Mouse (Mus musculus): Measurements from ENCODE around the gene Aprt. TPM values are rescaled to one million over a fixed set of nuclear protein-coding genes. Genes with fewer than 3 reads are reported as not detected.

Gene Aprt
- polyA plus RNA-seq (2017; shearing (Covaris generic)) = 100 to 1,000 TPM; 163 to 203 TPM

GRCm38 (mm10) chr8:122576648-122577022 is at the start of gene Aprt:
TSS of gene Aprt (minus strand) at chr8:122576909.

GRCm38 (mm10) chr8:122622727-122623126 is 46.0 kb upstream of the Aprt start, which contains the start of gene Pabpn1l:
TSS of gene Pabpn1l (minus strand) at chr8:122622739.

GRCm38 (mm10) chr8:122611295-122612133 is 34.8 kb upstream of the Aprt start, which contains the start of the genes Galns and Trappc2l:
TSS of gene Galns (minus strand) at chr8:122611463.
TSS of gene Trappc2l (plus strand) at chr8:122611640.

GRCm38 (mm10) chr8:122567361-122568108 is 9.2 kb downstream of the Aprt start, which contains the start of gene Cdt1:
TSS of gene Cdt1 (plus strand) at chr8:122568015.

GRCm38 (mm10) chr8:122551265-122552051 is 25.3 kb downstream of the Aprt start, which contains the start of gene Piezo1:
TSS of gene Piezo1 (minus strand) at chr8:122551329.

Other genes with a start within 250 kb of the Aprt start
- not detected for gene Trhr2, start 216.2 kb downstream of the Aprt start, polyA plus RNA-seq (2017; shearing (Covaris generic))
- 10 to 100 TPM; 42.5 to 46.0 TPM for gene Zc3h18, start 200.3 kb downstream of the Aprt start, polyA plus RNA-seq (2017; shearing (Covaris generic))
- under 1 TPM; 0.30 to 0.81 TPM for gene Il17c, start 154.9 kb downstream of the Aprt start, polyA plus RNA-seq (2017; shearing (Covaris generic))
- gene Cyba, start 144.0 kb downstream of the Aprt start, polyA plus RNA-seq (2017; shearing (Covaris generic)) = 100 to 1,000 TPM; 685 to 812 TPM
- gene Mvd, start 133.5 kb downstream of the Aprt start, polyA plus RNA-seq (2017; shearing (Covaris generic)) = 10 to 100 TPM; 15.8 to 17.2 TPM
- gene Snai3, start 116.2 kb downstream of the Aprt start, polyA plus RNA-seq (2017; shearing (Covaris generic)) = 1 to 10 TPM; 2.9 to 8.2 TPM
- 100 to 1,000 TPM; 121 to 181 TPM for gene Rnf166, start 100.8 kb downstream of the Aprt start, polyA plus RNA-seq (2017; shearing (Covaris generic))
- gene Ctu2, start 100.8 kb downstream of the Aprt start, polyA plus RNA-seq (2017; shearing (Covaris generic)) = 10 to 100 TPM; 66.2 to 79.8 TPM
- 10 to 100 TPM; 19.2 to 23.6 TPM for gene Piezo1, start 25.6 kb downstream of the Aprt start, polyA plus RNA-seq (2017; shearing (Covaris generic))
- 10 to 100 TPM; 18.5 to 27.4 TPM for gene Cdt1, start 8.9 kb downstream of the Aprt start, polyA plus RNA-seq (2017; shearing (Covaris generic))
- gene Galns, start 34.6 kb upstream of the Aprt start, polyA plus RNA-seq (2017; shearing (Covaris generic)) = 10 to 100 TPM; 12.3 to 15.3 TPM
- 10 to 100 TPM; 46.9 to 49.5 TPM for gene Trappc2l, start 34.7 kb upstream of the Aprt start, polyA plus RNA-seq (2017; shearing (Covaris generic))
- not detected for gene Pabpn1l, start 45.8 kb upstream of the Aprt start, polyA plus RNA-seq (2017; shearing (Covaris generic))
- gene Cbfa2t3, start 122.2 kb upstream of the Aprt start, polyA plus RNA-seq (2017; shearing (Covaris generic)) = 1 to 10 TPM in 1 of 2 experiments, under 1 TPM in 1; 0.46 to 3.1 TPM
- 1 to 10 TPM; 6.7 to 8.0 TPM for gene Acsf3, start 198.6 kb upstream of the Aprt start, polyA plus RNA-seq (2017; shearing (Covaris generic))